In the genomic region with DNA sequence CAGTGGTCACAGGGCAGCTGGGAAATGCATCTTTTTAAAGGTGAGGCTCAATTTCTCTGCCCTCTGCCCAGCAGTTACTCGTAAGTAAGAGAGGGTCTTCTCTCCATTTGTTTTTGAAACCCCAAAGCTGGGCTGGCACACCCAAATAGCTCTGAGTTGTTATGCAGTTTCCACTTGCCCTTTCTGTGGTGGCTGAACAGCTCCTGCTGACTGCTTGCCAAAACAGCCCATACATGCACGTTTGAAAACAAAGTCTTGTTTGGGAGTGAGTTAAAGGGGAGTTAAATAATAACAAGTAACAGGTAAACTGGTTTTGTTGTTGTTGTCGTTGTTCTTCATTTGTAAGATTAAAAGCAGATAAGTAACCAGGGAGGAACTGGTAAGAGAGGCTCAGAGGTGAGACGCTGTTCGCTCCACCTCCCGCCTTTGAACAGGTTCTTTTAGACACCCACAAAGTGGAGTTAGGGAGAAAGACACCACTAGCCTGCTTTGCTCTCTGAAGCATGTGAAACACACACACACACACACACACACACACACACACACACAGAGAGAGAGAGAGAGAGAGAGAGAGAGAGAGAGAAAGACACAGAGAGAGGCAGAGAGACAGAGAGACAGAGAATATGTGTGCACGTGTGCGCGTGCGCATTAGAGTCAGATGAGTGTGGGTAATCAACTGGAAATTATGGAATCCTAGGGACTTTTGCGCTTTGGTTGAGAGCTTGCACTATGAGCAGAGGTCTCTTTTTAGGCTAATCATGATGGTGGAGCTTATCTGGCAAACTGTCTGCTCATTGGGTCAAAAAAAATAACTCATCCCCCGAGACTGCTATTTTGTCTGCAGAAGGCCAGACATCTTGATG, we compare ENCODE assay signal across 8 mouse cellular contexts. TPM values are rescaled to one million over a fixed set of nuclear protein-coding genes. Genes with fewer than 3 reads are reported as not detected.
DNase-seq lines count a peak whose midpoint lies in the region; ATAC-seq and TF ChIP-seq lines count a peak whose summit lies in the region.
"Had no signal": no experiment of that assay in that cellular context is flagged by ENCODE, and none has a peak within 500 bp of the region (broad histone marks: within the 10 kb centered on the region; RNA-seq: fewer than 3 reads in every experiment).

No protein-coding gene starts in this region.

- no peak overlapping the region for H3K4me3 ChIP-seq in MEL (ENCODE audit: control insufficient read depth in 1 of 2, insufficient read depth in 1 of 2, low read depth in 2 of 2, low read length in 2 of 2)
- H3K4me3 ChIP-seq in hindbrain, embryonic 16.5 days (ENCODE audit: low read length), result no peak overlapping the region
- no peak overlapping the region for H3K4me3 ChIP-seq in liver, embryonic 13.5 days (replicated peaks)
- H3K4me3 ChIP-seq in forebrain, embryonic 16.5 days (replicated peaks; ENCODE audit: low read length), result no peak overlapping the region

- H3K9ac ChIP-seq in MEL (ENCODE audit: control insufficient read depth, low read depth, low read length, poor library complexity, severe bottlenecking), result no peak overlapping the region
- H3K9ac ChIP-seq in hindbrain, embryonic 16.5 days (ENCODE audit: low read depth, low read length), result no peak overlapping the region
- H3K9ac ChIP-seq in liver, embryonic 13.5 days, result no peak overlapping the region
- no peak overlapping the region for H3K9ac ChIP-seq in forebrain, embryonic 16.5 days (replicated peaks; ENCODE audit: low read depth, low read length)

- DNase-seq in kidney, adult 9 months, result peak; percentile 41
- DNase-seq in kidney, postnatal 4 days, result no peak
- DNase-seq in MEL (ENCODE audit: low read depth, low spot score), result peak; percentile 17
- no peak for DNase-seq in liver, embryonic 13.5 days
- no peak for DNase-seq in cerebellum, adult 11-12 months
- DNase-seq: cerebellum, adult 9-11 months had no signal

- TF ChIP-seq POLR2A in MEL (IDR thresholded peaks at IDR 0.05; ENCODE audit: control insufficient read depth in 1 of 2, insufficient read depth in 1 of 2, low read depth in 1 of 2, low read length in 2 of 2, poor library complexity in 1 of 2), result no peak

- H3K9me3 ChIP-seq in MEL (replicated peaks; ENCODE audit: insufficient read depth, low read length), result no peaks in the 10 kb centered on the region
- no peaks in the 10 kb centered on the region for H3K9me3 ChIP-seq in hindbrain, embryonic 16.5 days (ENCODE audit: control insufficient read depth, low read length)
- H3K9me3 ChIP-seq in liver, embryonic 13.5 days (replicated peaks), result no peaks in the 10 kb centered on the region
- H3K9me3 ChIP-seq in forebrain, embryonic 16.5 days (ENCODE audit: control insufficient read depth, low read length), result no peaks in the 10 kb centered on the region

- TF ChIP-seq EP300 in MEL (IDR thresholded peaks at IDR 0.05; ENCODE audit: low read depth in 1 of 2, low read length in 2 of 2), result no peak

- TF ChIP-seq RAD21 in MEL (IDR thresholded peaks at IDR 0.05; ENCODE audit: low read depth, low read length), result no peak

- H3K36me3 ChIP-seq in MEL (ENCODE audit: control insufficient read depth in 1 of 2, insufficient read depth in 2 of 2, low read length in 2 of 2), result peaks cover 0 to 38% of the 10 kb centered on the region in 2 experiments; a peak in 2 of 4 replicates
- no peaks in the 10 kb centered on the region for H3K36me3 ChIP-seq in hindbrain, embryonic 16.5 days (ENCODE audit: control insufficient read depth, insufficient read depth, low read length)
- peaks cover 3% of the 10 kb centered on the region; the same call in 1 of the 2 replicates for H3K36me3 ChIP-seq in liver, embryonic 13.5 days
- no peaks in the 10 kb centered on the region for H3K36me3 ChIP-seq in forebrain, embryonic 16.5 days (ENCODE audit: control insufficient read depth, insufficient read depth)

- WGBS in hindbrain, embryonic 16.5 days, result 72% methylated on average over 12 of the region's 12 CpGs
- 63% methylated on average over 12 of the region's 12 CpGs for WGBS in liver, embryonic 13.5 days (ENCODE audit: insufficient replicate concordance)
- WGBS in forebrain, embryonic 16.5 days, result 77% methylated on average over 12 of the region's 12 CpGs

- no peak for TF ChIP-seq CTCF in MEL (IDR thresholded peaks at IDR 0.05 in 2 of 3, conservative IDR thresholded peaks at IDR 0.05 in 1 of 3; ENCODE audit: control insufficient read depth in 1 of 3, insufficient read depth in 1 of 3, low read depth in 2 of 3, low read length in 3 of 3, poor library complexity in 1 of 3, severe bottlenecking in 1 of 3)

- no peak overlapping the region for H3K27ac ChIP-seq in MEL (ENCODE audit: control insufficient read depth, low read depth, low read length)
- H3K27ac ChIP-seq in hindbrain, embryonic 16.5 days (ENCODE audit: low read depth, low read length), result no peak overlapping the region
- no peak overlapping the region for H3K27ac ChIP-seq in liver, embryonic 13.5 days
- no peak overlapping the region for H3K27ac ChIP-seq in forebrain, embryonic 16.5 days (ENCODE audit: low read length)

- H3K4me1 ChIP-seq in MEL (ENCODE audit: control insufficient read depth in 1 of 2, insufficient read depth in 2 of 2, low read length in 2 of 2), result peaks cover 10 to 39% of the 10 kb centered on the region in 2 experiments
- peaks cover 34% of the 10 kb centered on the region for H3K4me1 ChIP-seq in hindbrain, embryonic 16.5 days (ENCODE audit: control insufficient read depth, insufficient read depth, low read depth, low read length)
- peaks cover 59% of the 10 kb centered on the region for H3K4me1 ChIP-seq in liver, embryonic 13.5 days (replicated peaks)
- peaks cover 25% of the 10 kb centered on the region for H3K4me1 ChIP-seq in forebrain, embryonic 16.5 days (replicated peaks; ENCODE audit: control insufficient read depth, insufficient read depth, low read length)

- H3K4me2 ChIP-seq in hindbrain, embryonic 16.5 days (ENCODE audit: low read length), result peak overlapping the region; percentile 13; the same call in 1 of the 2 replicates
- peak overlapping the region; percentile 83 for H3K4me2 ChIP-seq in liver, embryonic 13.5 days
- H3K4me2 ChIP-seq in forebrain, embryonic 16.5 days (ENCODE audit: low read length), result no peak overlapping the region

- no peaks in the 10 kb centered on the region for H3K27me3 ChIP-seq in MEL (ENCODE audit: control insufficient read depth in 1 of 2, insufficient read depth in 2 of 2, low read length in 2 of 2)
- H3K27me3 ChIP-seq in hindbrain, embryonic 16.5 days (replicated peaks; ENCODE audit: control insufficient read depth, insufficient read depth, low read length), result peaks cover 4% of the 10 kb centered on the region
- peaks cover 40% of the 10 kb centered on the region for H3K27me3 ChIP-seq in liver, embryonic 13.5 days
- peaks cover 6% of the 10 kb centered on the region for H3K27me3 ChIP-seq in forebrain, embryonic 16.5 days (replicated peaks; ENCODE audit: control insufficient read depth, insufficient read depth, low read length)

- ATAC-seq in hindbrain, embryonic 16.5 days, result no peak
- ATAC-seq in liver, embryonic 13.5 days (ENCODE audit: low read depth), result no peak
- ATAC-seq in forebrain, embryonic 16.5 days, result no peak

- H3K79me2 ChIP-seq in MEL (ENCODE audit: control insufficient read depth, insufficient read depth, low read length, poor library complexity), result peaks cover 22% of the 10 kb centered on the region

TF ChIP-seq in MEL, 35 proteins besides CTCF, POLR2A, EP300 and RAD21:
- TF ChIP-seq HCFC1 (IDR thresholded peaks at IDR 0.05; ENCODE audit: low read depth, low read length) (no peak), RCOR1 (IDR thresholded peaks at IDR 0.05; ENCODE audit: low read depth, low read length) (no peak), KAT2A (conservative IDR thresholded peaks at IDR 0.05; ENCODE audit: low read depth, low read length) (no peak), POLR2AphosphoS2 (IDR thresholded peaks at IDR 0.05; ENCODE audit: low read length) (no peak), USF2 (IDR thresholded peaks at IDR 0.05; ENCODE audit: borderline replicate concordance in 1 of 2, insufficient read depth in 1 of 2, low read depth in 1 of 2, low read length in 2 of 2) (no peak), ELF1 (IDR thresholded peaks at IDR 0.05; ENCODE audit: low read depth, low read length) (no peak), ZKSCAN1 (IDR thresholded peaks at IDR 0.05; ENCODE audit: low read depth, low read length) (no peak), ZMIZ1 (IDR thresholded peaks at IDR 0.05; ENCODE audit: low read depth, low read length) (no peak), USF1 (IDR thresholded peaks at IDR 0.05; ENCODE audit: low read depth, low read length) (no peak), MAX (IDR thresholded peaks at IDR 0.05; ENCODE audit: low read length) (no peak), MYB (IDR thresholded peaks at IDR 0.05; ENCODE audit: low read depth, low read length) (no peak), CHD2 (IDR thresholded peaks at IDR 0.05; ENCODE audit: low read length) (no peak)

RNA-seq across cellular contexts. Expression of gene Itpkb, which starts 5.5 kb away (rescaled TPM):
- total RNA-seq in MEL (2012; rRNA removed), result 3.4 and 3.7 TPM in 2 replicates
- polyA plus RNA-seq in MEL (2012; ENCODE audit: insufficient read depth in 1 of 2, insufficient read length in 2 of 2, low read depth in 1 of 2, low replicate concordance in 2 of 2, missing spikeins in 1 of 2), result 1 to 10 TPM in 1 of 2 experiments, not detected in 1; 9.2 TPM
- polyA plus RNA-seq in hindbrain, embryonic 16.5 days (2015; fragmentation: Nextera tagmentation; extraction: Ambion mirVana), result 3.8 and 4.0 TPM in 2 replicates
- polyA plus RNA-seq in liver, embryonic 13.5 days (2015; fragmentation: Nextera tagmentation; extraction: Ambion mirVana), result 1.3 TPM in 2 replicates
- 2.0 and 2.4 TPM in 2 replicates for polyA plus RNA-seq in forebrain, embryonic 16.5 days (2015; fragmentation: Nextera tagmentation; extraction: Ambion mirVana)

Comparison
In these comparisons a context has a peak if more than half of its experiments do, and no peak if none do; other contexts are left out.
1. DNase-seq: peak in kidney, adult 9 months (single experiment) and MEL (single experiment); none in kidney, postnatal 4 days (0 of 2), liver, embryonic 13.5 days (single experiment) and cerebellum, adult 11-12 months (single experiment).